Mouse (Mus musculus) gastrocnemius, postnatal 4 days (tissue): ENCODE measurements around the gene Pde8a. TPM values are rescaled to one million over a fixed set of nuclear protein-coding genes. Genes with fewer than 3 reads are reported as not detected.

ENCODE experiments used
- DNase-seq, 2 experiments: peaks; one replicate each; pipeline ENCODE4 v3.0.0; 2021 to 2022; ENCODE audit warnings: low spot score in 2 of 2, mixed read lengths in 2 of 2
- total RNA-seq, 2 experiments: library from RNA; stranded (reverse); gene quantifications; 2 replicates each; pipeline ENCODE4 v1.2.3; 2021

The Pde8a gene
- total RNA-seq, 2 experiments from 2014 or later, result 11.1 to 11.7 TPM

DNA sequence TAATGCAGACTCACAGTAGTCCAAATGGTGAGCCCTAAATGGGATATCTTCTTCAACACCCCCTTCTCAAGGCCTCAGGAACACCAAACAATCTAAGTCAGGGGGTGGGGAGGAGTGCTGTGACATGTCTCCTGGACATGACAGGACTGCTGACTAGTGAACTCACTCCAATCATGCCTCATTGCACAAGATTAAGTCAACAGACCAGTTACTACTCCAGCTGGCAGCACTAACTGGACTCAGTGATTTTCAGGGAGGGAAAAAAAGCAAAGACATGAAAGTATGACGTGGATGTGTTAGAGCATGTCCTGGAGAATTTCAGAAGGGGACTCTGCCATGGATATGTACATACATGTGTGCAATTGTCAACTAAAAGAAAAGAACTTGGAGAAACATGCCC is 166.0 kb downstream of the Pde8a start:
- no peak for DNase-seq

Other genes with a start within 250 kb of the Pde8a start
- gene Zfp592, start 219.9 kb upstream of the Pde8a start, total RNA-seq, result 10 to 100 TPM; 18.4 to 20.2 TPM
- gene Alpk3, start 156.0 kb upstream of the Pde8a start, total RNA-seq, result 100 to 1,000 TPM; 132 to 139 TPM
- under 1 TPM; 0.47 to 0.57 TPM for gene Slc28a1, start 98.8 kb upstream of the Pde8a start, total RNA-seq
- 1,000 to 10,000 TPM; 1,161 to 1,216 TPM for gene Rps17, start 131.7 kb downstream of the Pde8a start, total RNA-seq
- 10 to 100 TPM in 1 of 2 experiments, 1 to 10 TPM in 1; 7.2 to 10.9 TPM for gene Cpeb1, start 241.9 kb downstream of the Pde8a start, total RNA-seq